Mouse (Mus musculus): ENCODE measurements at regions not wholly inside any gene's neighbourhood (a gene's known extent, or its start where the extent isn't known, plus 50 kb on each side); places are given as distances from the start of the nearest gene placed in this dataset.

DNA sequence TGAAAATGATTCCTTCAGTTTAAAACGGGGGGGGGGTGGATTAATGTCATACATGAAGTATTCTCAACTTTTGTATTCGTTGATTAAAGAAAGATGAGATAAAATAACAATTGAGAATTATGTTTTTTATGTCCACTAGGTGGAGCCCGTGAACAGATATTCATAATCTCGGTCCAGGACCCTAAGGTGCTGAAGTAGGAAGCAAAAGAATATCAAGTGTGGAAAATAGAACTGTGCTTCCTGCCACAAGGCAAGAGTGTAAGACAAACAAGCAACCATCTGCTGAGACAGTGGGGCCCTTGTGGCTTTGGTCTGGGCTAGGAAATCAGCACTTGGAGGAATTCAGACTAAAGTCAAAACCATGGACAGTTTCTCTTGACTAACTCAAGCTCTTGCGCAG, 50.9 kb upstream of the Kap start:
- ATAC-seq, result peak; percentile 40

DNA sequence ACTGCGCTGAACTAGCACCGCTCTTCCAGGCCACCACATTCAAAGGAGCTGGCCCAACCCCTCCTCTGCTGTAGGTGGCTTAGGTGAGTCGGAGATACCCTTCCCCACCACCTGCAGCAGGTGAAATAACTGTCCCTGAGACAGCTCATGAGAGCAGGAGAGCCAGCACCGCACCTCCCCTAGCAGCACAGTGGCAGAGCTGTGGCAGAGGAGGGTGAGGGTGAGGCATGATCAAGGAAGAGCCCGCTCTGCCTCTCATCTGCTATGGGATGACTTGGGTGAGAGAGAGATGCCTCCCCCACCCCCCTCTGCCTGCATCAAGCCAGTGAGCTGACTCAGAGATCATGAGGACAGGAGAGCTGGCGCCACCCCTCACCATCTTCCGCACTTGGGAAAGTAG, 81.1 kb upstream of the Kap start:
- ATAC-seq, result no peak

GRCm38 (mm10) chr6:133935671-133936070, 82.1 kb upstream of the Kap start:
- no peak for ATAC-seq

- ATAC-seq, result no peak
Measured at GRCm38 (mm10) chr6:133959902-133960634, 75.4 kb upstream of the Etv6 start.

GRCm38 (mm10) chr6:133960713-133961112, 74.8 kb upstream of the Etv6 start:
- ATAC-seq, result peak; percentile 76

DNA sequence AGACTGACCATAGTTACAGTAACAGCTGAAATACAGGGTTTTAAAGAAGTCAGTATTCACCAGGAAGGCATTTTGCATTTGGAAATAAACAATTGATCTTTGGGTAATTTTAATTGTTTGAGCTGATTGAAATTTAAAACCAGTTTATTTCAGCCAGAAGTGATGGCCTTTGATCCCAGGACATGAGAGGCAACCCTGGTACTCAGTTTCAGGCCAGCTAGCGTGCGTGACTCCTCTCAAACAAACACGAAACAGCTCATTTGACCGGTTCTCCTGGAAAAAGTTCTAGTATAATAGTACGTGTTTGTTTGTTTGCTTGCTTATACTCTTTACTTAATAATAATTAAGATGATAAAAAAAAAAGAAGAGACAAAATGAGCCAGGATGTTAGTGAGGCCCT, 72.9 kb upstream of the Etv6 start:
- ATAC-seq, result no peak

DNA sequence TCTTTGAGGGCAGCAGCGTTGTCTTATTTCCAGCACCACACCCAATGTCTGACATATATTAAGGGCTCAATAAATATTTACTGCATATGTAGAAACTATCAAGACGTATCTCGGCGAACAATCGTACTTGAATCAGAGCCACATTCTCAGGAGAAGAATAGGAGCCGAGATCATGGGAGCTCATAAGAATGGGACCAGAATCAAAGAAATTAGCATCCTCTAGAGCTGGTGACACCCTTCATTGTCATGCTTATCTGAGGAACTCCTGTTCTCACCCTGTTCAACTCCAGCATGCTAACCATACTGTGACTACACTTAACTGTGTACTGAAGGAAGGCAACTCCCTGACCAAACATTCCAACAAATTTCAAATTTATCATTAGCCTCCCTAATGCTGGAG, 72.2 kb upstream of the Etv6 start:
- no peak for ATAC-seq

- no peak for ATAC-seq
Measured at GRCm38 (mm10) chr6:133967286-133967685, 68.2 kb upstream of the Etv6 start.

DNA sequence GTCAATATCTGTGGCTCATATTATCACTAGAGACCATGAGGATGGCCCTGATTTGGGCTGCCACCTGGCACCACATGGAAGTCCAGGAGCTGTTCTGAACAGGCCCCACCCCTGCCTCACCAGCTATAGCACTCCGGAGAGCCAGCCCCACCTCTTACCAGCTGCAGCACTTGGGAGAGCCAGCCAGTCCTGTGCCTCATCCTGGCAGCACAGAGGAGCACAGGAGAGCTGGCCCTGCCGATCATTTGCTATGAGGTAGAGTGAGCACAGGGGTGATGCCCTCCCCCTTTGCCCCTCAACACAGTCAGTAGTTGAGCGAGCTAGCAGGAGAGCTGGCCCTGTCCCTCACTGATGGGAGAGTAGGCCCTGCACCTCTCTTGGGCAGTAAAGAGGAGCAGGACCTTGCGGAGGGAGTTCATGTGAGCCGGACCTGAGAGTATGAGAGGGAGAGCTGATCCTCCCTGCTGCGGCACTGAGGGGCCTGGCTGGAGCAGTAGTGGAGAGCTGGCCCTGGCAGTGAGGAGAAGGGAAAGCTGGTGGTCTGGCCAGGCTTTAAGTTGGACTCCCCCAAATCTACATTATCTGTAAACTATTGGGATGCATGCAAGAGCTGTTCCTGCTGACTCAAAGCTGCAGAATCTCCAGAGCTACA, 63.3 kb upstream of the Etv6 start:
- no peak for ATAC-seq

DNA sequence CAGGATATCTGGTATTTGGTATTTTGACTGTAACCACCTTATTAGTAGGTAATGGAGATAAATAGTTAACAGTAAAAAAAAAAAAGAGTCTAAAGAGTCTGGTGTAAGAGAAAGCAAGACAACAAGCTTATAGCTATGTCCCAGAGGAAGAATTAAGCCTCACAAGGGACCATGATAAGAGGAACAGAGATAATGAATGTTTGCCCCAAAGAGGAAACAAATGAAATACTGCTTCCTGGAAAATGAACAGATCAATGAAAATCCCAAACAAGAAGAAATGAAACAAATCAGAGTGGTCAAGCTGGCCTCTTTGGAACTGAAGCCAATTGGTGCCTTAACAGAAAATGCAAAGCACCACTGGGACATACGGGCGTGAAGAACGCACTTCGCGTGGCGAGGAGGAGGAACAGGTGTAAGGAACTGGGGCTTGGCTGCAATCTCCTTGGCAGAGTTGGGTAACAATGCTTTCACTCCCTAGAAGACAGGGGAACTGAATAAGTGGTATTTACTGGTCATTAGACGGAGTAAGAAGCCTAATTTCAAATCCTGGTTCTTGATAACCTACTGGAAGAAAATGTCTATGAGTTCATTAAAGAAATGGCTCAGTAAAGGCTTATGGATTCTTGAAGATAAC, 62.2 kb upstream of the Etv6 start:
- no peak for ATAC-seq

DNA sequence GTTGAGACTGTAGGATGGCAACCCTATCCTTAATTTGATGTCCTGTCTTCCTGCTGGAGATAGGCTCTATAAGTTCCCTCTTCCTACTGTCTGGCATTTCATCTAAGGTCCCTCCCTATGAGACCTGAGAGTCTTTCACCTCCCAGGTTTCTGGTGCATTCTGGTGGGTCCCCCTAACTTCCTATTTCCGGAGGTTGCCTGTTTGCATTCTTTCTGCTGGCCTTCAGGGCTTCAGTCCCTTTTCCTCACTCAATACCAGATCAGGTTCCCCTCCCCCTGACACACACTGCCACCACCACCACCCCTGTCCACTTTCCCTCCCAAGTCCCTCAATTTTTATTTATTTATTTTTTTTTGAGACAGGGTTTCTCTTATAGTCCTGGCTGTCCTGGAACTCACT, 59.5 kb upstream of the Etv6 start:
- ATAC-seq, result no peak

DNA sequence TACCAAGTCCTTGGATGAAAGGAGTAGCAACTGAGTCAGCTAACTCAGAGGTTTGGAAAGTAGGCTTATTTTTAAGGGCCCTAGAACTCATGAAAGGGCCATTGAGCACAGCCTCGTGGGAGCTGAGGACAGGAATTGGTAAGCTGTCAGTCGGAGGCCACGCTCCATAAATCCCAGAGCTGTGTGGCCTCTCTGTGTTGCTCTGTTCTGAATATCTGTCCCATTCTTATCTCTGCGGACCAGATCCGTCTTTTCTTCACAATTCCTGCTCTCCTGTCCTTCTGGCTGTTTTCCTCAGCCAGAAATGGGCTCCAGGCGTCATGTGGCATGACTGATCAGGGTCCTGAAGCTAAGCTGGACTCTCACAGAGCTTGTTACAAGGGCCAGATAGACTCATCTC, 58.6 kb upstream of the Etv6 start:
- no peak for ATAC-seq

DNA sequence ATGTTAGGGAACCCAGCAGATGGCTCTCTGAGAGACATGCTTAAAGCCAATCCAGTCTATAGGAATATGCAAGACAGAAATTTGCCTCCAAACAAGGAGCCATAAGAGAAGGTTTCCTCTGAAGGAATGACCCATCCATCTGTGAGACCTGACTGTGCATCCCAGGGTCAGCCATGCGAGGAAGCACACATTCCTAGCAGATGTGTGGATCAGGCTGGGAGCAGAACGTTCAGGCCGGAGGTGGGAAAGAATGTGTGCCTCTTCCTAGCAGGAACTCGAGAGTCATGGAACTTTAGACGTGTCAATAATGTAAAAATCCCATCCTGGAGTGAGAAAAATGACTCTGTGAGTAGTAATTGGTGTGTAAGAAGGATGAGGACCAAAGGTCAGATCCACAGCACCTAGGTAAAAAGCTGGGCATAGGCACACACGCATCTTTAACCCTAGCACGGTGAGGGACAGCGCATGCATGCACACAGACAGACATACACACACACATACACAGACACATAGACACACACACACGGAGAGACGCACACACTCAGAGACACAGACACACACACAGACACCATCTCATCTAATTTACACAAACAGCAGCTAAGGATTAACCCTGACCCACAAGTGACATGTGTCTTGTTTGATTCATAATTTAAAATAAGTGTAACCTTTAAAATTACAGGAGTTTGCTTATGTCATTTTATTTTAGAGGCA, 51.5 kb upstream of the Etv6 start:
- ATAC-seq, result no peak

- ATAC-seq, result no peak
Measured at GRCm38 (mm10) chr6:133984666-133985355, 50.7 kb upstream of the Etv6 start.
